Mouse (Mus musculus): ENCODE measurements around the gene Dlec1.

Gene Dlec1

GRCm38 (mm10) chr9:119088148-119088801 lies 14.0 kb upstream of the Dlec1 start:
- in situ Hi-C loops (cut with MseI, MboI), result no loop called here

DNA sequence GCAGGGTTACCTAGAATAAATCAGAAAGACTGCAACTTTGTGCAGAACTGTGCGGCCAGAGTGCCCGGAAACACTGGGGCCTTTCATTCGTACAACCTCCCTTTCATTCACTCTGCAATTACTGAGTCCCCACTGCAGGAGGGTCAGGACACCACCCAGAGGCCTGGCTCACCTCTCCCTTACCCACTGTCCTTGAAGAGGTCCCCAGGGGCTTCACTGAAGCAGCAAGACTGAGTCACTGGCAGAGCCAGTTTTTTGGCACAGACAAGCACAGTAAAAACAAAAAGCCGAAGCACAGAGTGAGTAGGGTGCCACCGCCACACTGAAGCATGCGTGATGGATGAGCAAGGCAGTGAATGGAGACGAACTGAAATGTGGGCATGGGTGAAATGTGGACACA lies 12.8 kb upstream of the Dlec1 start:
- in situ Hi-C loops (cut with MseI, MboI), result no loop called here

DNA sequence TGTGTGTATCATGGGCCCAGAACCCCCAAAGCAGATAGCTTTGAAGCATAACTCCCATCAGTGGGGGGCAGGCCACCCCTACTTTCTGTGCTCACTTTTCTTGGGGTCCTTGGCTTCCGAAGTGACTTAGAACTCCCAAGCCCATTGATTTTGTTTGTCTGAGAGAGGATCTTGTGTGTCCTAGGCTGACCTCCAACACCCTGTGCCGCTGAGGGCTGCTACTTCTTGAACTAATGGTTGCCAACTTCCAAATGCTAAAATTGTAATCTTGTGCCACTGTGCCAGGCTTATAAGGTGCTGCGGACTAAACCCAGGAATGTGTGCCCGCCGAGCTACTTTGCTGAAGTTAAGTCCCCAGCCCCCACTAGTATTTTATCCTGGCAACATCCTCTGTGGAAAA lies 11.8 kb upstream of the Dlec1 start:
- in situ Hi-C loops (cut with MseI, MboI), result no loop called here

- in situ Hi-C loops (cut with MseI, MboI), result no loop called here
Measured at GRCm38 (mm10) chr9:119091581-119092310, 10.5 kb upstream of the Dlec1 start.

GRCm38 (mm10) chr9:119092473-119093418 lies 9.5 kb upstream of the Dlec1 start:
- in situ Hi-C loops (cut with MseI, MboI), result no loop called here

GRCm38 (mm10) chr9:119093419-119094295 lies 8.6 kb upstream of the Dlec1 start, which contains the start of gene Plcd1:
Gene Plcd1 (minus strand): TSS chr9:119093502.
- in situ Hi-C loops (cut with MseI, MboI), result no loop called here

GRCm38 (mm10) chr9:119094462-119095109 lies 7.7 kb upstream of the Dlec1 start:
- in situ Hi-C loops (cut with MseI, MboI), result no loop called here

DNA sequence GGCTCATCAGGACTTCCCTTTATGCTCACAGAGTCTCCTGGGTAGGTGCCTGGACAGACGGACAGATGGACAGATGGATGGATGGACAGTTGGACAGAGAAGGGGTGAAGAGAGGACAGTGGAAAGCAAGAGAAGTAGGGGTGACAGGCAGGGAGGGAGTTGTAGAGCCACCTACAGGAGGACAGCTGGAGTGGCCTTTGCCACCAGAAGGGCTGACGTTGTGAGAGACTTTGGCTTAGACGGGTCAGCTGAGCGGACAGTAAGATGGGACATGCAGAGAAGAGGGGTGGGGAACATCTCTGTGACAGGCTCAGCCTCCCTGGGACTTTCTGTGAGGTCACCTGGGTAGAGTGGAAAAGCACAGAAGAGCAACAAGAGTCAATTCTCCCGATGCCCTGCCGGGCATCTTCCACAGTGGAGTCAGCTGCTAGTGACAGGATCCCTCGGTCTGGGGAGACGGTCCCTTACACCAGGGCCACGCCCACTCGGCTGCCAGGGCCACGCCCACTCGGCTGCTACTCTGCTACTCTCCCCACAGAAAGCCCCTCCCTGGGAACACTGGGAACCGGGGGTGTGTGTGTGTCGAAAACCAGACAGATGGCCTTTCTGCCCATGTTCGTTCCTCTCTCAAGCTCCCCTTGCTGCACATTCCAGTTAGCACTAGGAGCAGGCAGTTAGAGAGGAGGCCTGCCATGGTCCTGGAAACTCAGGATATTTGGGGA lies 1.9 kb upstream of the Dlec1 start:
- in situ Hi-C loops (cut with MseI, MboI), result no loop called here

DNA sequence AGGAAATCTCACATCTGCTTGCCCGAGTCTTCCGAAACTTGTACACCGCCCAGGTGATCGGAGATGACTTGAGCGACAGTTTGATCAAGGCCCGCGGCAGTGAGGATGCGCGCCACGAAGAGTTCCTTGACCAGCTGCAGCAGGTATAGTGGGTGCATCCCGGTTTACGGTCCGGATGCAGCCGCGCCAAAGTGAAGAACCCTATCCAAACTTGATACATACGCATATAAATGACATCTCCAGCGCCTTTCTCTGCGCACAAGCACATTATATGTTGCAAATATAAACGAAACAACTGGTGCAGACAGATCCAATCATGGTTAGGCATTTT lies 470 bp downstream of the Dlec1 start:
- in situ Hi-C loops (cut with MseI, MboI), result no loop called here

GRCm38 (mm10) chr9:119107566-119107965 lies 5.3 kb downstream of the Dlec1 start:
- in situ Hi-C loops (cut with MseI, MboI), result no loop called here

GRCm38 (mm10) chr9:119109685-119110353 lies 7.5 kb downstream of the Dlec1 start:
- in situ Hi-C loops (cut with MseI, MboI), result no loop called here

GRCm38 (mm10) chr9:119110640-119111039 lies 8.4 kb downstream of the Dlec1 start:
- in situ Hi-C loops (cut with MseI, MboI), result no loop called here

DNA sequence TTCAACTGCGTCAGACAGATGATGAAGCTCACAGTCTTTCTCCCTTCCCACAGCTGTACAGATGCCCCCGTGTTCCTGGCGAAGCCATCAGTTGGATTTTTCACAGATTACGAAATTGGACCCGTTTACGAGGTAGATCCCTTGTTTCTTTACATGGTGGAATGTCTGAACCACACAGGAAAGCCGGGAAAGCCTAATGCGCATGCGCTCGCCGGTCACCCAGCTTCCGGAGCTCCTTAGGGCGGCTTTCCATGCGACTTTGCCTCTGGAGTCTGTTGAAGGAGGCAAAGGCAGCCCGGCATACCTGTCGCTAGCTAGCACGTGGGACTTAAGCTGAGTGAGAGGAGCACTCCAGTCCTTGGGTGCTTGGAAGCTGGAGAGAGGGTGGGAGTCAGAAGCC lies 12.6 kb downstream of the Dlec1 start:
- in situ Hi-C loops (cut with MseI, MboI), result no loop called here

GRCm38 (mm10) chr9:119119409-119120167 lies 17.3 kb downstream of the Dlec1 start:
- in situ Hi-C loops (cut with MseI, MboI), result no loop called here

GRCm38 (mm10) chr9:119120168-119120560 lies 17.9 kb downstream of the Dlec1 start:
- in situ Hi-C loops (cut with MseI, MboI), result no loop called here

DNA sequence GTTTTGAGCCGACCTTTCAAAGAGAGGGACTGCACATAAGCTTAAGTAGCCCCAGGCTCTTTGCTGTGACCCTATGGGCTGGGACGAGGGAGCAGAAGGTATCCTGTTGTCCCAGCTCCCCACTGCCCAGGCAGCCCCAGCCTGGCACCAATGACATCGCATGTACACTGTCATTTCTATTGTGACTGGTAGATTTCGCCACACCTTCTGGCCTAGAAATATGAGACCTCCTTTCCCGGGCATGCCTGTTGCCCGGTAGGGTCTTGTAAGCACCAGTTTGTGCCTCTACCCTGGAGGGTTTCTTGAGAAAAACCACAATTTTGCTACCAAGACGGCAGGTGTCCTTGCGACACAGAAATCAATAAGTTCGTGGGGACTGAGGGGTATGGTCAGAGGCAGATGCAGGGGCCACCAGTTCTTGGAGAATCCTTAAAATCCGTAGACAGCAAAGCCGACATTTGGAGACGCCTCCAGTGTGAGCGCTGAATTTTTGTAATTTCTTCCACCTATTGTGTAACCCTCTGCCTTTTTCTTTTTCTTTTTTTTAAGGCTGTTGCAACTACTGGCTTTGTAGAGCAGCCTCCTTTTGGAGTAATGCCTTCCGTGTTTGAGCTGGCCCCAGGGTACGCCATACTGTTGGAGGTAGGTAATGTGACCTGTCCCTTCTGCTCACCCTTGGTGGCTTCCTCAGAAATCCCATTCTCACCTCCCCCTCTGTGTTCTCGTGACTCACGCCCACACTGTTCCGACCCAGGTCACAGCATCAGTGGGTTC lies 20.5 kb downstream of the Dlec1 start:
- in situ Hi-C loops (cut with MseI, MboI), result no loop called here

GRCm38 (mm10) chr9:119128436-119129181 lies 26.3 kb downstream of the Dlec1 start:
- in situ Hi-C loops (cut with MseI, MboI), result no loop called here

All from mouse trophoblast stem cell (cell line).